Mouse (Mus musculus) lung, adult 18-20 months (tissue): Measurements from ENCODE around the gene Ptprd.

Experiments used
- DNase-seq, 2 experiments: peaks; one replicate each; pipeline ENCODE4 v3.0.0; 2022; ENCODE audit warnings: mixed read lengths in 2 of 2

Gene Ptprd

GRCm38 (mm10) chr4:76282886-76283285, 1928.9 kb downstream of the Ptprd start:
- no peak for DNase-seq

GRCm38 (mm10) chr4:76262727-76263126, 1949.0 kb downstream of the Ptprd start:
- no peak for DNase-seq

- no peak for DNase-seq
Observed at GRCm38 (mm10) chr4:76260686-76261085, 1951.1 kb downstream of the Ptprd start.

- no peak for DNase-seq
Observed at GRCm38 (mm10) chr4:76260286-76260685, 1951.5 kb downstream of the Ptprd start.

- no peak for DNase-seq
Observed at GRCm38 (mm10) chr4:76259636-76260035, 1952.1 kb downstream of the Ptprd start.

GRCm38 (mm10) chr4:76244371-76244770, 1967.4 kb downstream of the Ptprd start:
- DNase-seq: no peak

- no peak for DNase-seq
Observed at GRCm38 (mm10) chr4:76241542-76241941, 1970.2 kb downstream of the Ptprd start.

GRCm38 (mm10) chr4:76241140-76241539, 1970.6 kb downstream of the Ptprd start:
- DNase-seq: no peak

- DNase-seq: no peak
Observed at GRCm38 (mm10) chr4:76239063-76239462, 1972.7 kb downstream of the Ptprd start.

- DNase-seq: no peak
Observed at GRCm38 (mm10) chr4:76238577-76238976, 1973.2 kb downstream of the Ptprd start.

- no peak for DNase-seq
Observed at GRCm38 (mm10) chr4:76237827-76238226, 1973.9 kb downstream of the Ptprd start.

GRCm38 (mm10) chr4:76223720-76224119, 1988.0 kb downstream of the Ptprd start:
- DNase-seq: no peak

GRCm38 (mm10) chr4:76222520-76222919, 1989.2 kb downstream of the Ptprd start:
- no peak for DNase-seq

GRCm38 (mm10) chr4:76218065-76218464, 1993.7 kb downstream of the Ptprd start:
- no peak for DNase-seq

GRCm38 (mm10) chr4:76215141-76215540, 1996.6 kb downstream of the Ptprd start:
- no peak for DNase-seq

- no peak for DNase-seq
Observed at GRCm38 (mm10) chr4:76199321-76199720, 2012.4 kb downstream of the Ptprd start.

GRCm38 (mm10) chr4:76194762-76195161, 2017.0 kb downstream of the Ptprd start:
- DNase-seq: no peak

- DNase-seq: no peak
Observed at GRCm38 (mm10) chr4:76193496-76193895, 2018.3 kb downstream of the Ptprd start.

- no peak for DNase-seq
Observed at GRCm38 (mm10) chr4:76192031-76192430, 2019.7 kb downstream of the Ptprd start.

GRCm38 (mm10) chr4:76190788-76191187, 2021.0 kb downstream of the Ptprd start:
- DNase-seq: no peak

- DNase-seq: no peak
Observed at GRCm38 (mm10) chr4:76183095-76183494, 2028.7 kb downstream of the Ptprd start.

GRCm38 (mm10) chr4:76179497-76179896, 2032.3 kb downstream of the Ptprd start:
- DNase-seq: no peak

GRCm38 (mm10) chr4:76175086-76175485, 2036.7 kb downstream of the Ptprd start:
- DNase-seq: no peak

GRCm38 (mm10) chr4:76155750-76156149, 2056.0 kb downstream of the Ptprd start:
- no peak for DNase-seq

GRCm38 (mm10) chr4:76154190-76154589, 2057.6 kb downstream of the Ptprd start:
- no peak for DNase-seq

GRCm38 (mm10) chr4:76144925-76145324, 2066.8 kb downstream of the Ptprd start:
- no peak for DNase-seq
